Mouse (Mus musculus) hindbrain, embryonic 11.5 days (tissue): Measurements from ENCODE around the gene Ctu2. TPM values are rescaled to one million over a fixed set of nuclear protein-coding genes. Genes with fewer than 3 reads are reported as not detected.

Source experiments
- ATAC-seq: fragments of 200-750 bp; cut with Nextera tagmentation; 2 replicates; pipeline ENCODE4 v1.8.0; 2017; ENCODE audit warnings: mild to moderate bottlenecking, moderate TSS enrichment, moderate library complexity; ENCODE audit not compliant: low FRiP score
- DNase-seq: peaks from one replicate; pipeline ENCODE4 v3.0.0-alpha.2; 2015; ENCODE audit warnings: low spot score
- H3K27ac ChIP-seq: fragments of 300-500 bp; sonication (generic); 2 replicates; pipeline ENCODE4 v1.5.1; 2014; ENCODE audit warnings: mild to moderate bottlenecking, low read depth, low read length
- H3K27me3 ChIP-seq: fragments of 300-500 bp; sonication (generic); 2 replicates; pipeline ENCODE4 v1.6.1; 2014; ENCODE audit warnings: mild to moderate bottlenecking, low read length, moderate library complexity, mixed read lengths; ENCODE audit not compliant: control insufficient read depth, insufficient read depth
- H3K36me3 ChIP-seq: fragments of 300-500 bp; sonication (generic); 2 replicates; pipeline ENCODE4 v1.6.1; 2014; ENCODE audit warnings: mild to moderate bottlenecking, low read length, moderate library complexity, mixed read lengths; ENCODE audit not compliant: control insufficient read depth, insufficient read depth
- H3K4me1 ChIP-seq: fragments of 300-500 bp; sonication (generic); replicated peaks from 2 replicates; pipeline ENCODE4 v1.6.1; 2014; ENCODE audit warnings: low read length, mixed read lengths; ENCODE audit not compliant: control insufficient read depth, insufficient read depth
- H3K4me2 ChIP-seq: fragments of 300-500 bp; sonication (generic); replicated peaks from 2 replicates; pipeline ENCODE4 v1.6.1; 2014; ENCODE audit warnings: mild to moderate bottlenecking, low read depth, low read length
- H3K4me3 ChIP-seq: fragments of 300-500 bp; sonication (generic); 2 replicates; pipeline ENCODE4 v1.5.1; 2014; ENCODE audit warnings: low read depth, low read length
- H3K9ac ChIP-seq: fragments of 300-500 bp; sonication (generic); 2 replicates; pipeline ENCODE4 v1.6.1; 2014; ENCODE audit warnings: low read depth, low read length
- H3K9me3 ChIP-seq: fragments of 300-500 bp; sonication (generic); 2 replicates; pipeline ENCODE4 v1.6.1; 2016; ENCODE audit warnings: low read length; ENCODE audit not compliant: control insufficient read depth
- WGBS: fragments of 180-500 bp; shearing (Covaris S2); extraction: QIAGEN DNeasy Blood & Tissue Kit; methylation state at CpG from one replicate; pipeline ENCODE4 v1.1.7; 2014; 5-methylcytosine and 5-hydroxymethylcytosine counted together
- polyA plus RNA-seq: library from polyadenylated mRNA; unstranded; fragments of >200 nt; fragmentation: Nextera tagmentation; extraction: Ambion mirVana; gene quantifications from 2 replicates; pipeline ENCODE4 v1.2.1, GENCODE M21; 2014

Ctu2 gene
- polyA plus RNA-seq, 1 experiment from 2014 or later: 65.6 TPM

- WGBS: 77% methylated on average over 8 of the region's 8 CpGs
- Histone ChIP-seq H3K4me3 (no peak overlapping the region), H3K4me1 (no peaks in the 10 kb centered on the region), H3K9me3 (no peaks in the 10 kb centered on the region), H3K9ac (no peak overlapping the region), H3K27ac (no peak overlapping the region), H3K4me2 (no peak overlapping the region), H3K36me3 (no peaks in the 10 kb centered on the region), H3K27me3 (no peaks in the 10 kb centered on the region)
- ATAC-seq: no peak
- no peak for DNase-seq
These were observed 55.4 kb downstream of the Ctu2 start for GRCm38 (mm10) chr8:122531312-122531711.

Other genes starting within 250 kb of the Ctu2 start
- 1.6 and 1.9 TPM in 2 replicates for gene Zfpm1, start 194.0 kb upstream of the Ctu2 start, polyA plus RNA-seq
- 0.11 and 0.25 TPM in 2 replicates for gene Trhr2, start 115.4 kb upstream of the Ctu2 start, polyA plus RNA-seq
- gene Zc3h18, start 99.5 kb upstream of the Ctu2 start, polyA plus RNA-seq: 38.4 and 38.6 TPM in 2 replicates
- not detected in 2 replicates for gene Il17c, start 54.1 kb upstream of the Ctu2 start, polyA plus RNA-seq
- gene Cyba, start 43.2 kb upstream of the Ctu2 start, polyA plus RNA-seq: 52.7 and 53.4 TPM in 2 replicates
- gene Mvd, start 32.7 kb upstream of the Ctu2 start, polyA plus RNA-seq: 46.3 and 49.2 TPM in 2 replicates
- not detected in 2 replicates for gene Snai3, start 15.4 kb upstream of the Ctu2 start, polyA plus RNA-seq
- 24.2 and 27.6 TPM in 2 replicates for gene Rnf166, start 79 bp upstream of the Ctu2 start, polyA plus RNA-seq
- 5.2 and 5.3 TPM in 2 replicates for gene Piezo1, start 75.2 kb downstream of the Ctu2 start, polyA plus RNA-seq
- gene Cdt1, start 91.9 kb downstream of the Ctu2 start, polyA plus RNA-seq: 19.8 and 21.3 TPM in 2 replicates
- 194 and 206 TPM in 2 replicates for gene Aprt, start 100.8 kb downstream of the Ctu2 start, polyA plus RNA-seq
- 4.7 and 6.2 TPM in 2 replicates for gene Galns, start 135.3 kb downstream of the Ctu2 start, polyA plus RNA-seq
- 48.3 and 60.2 TPM in 2 replicates for gene Trappc2l, start 135.5 kb downstream of the Ctu2 start, polyA plus RNA-seq
- gene Pabpn1l, start 146.6 kb downstream of the Ctu2 start, polyA plus RNA-seq: not detected in 2 replicates
- gene Cbfa2t3, start 223.0 kb downstream of the Ctu2 start, polyA plus RNA-seq: 7.3 and 8.9 TPM in 2 replicates